Mouse (Mus musculus): ENCODE results near the gene Pdcl.

Pdcl gene

DNA sequence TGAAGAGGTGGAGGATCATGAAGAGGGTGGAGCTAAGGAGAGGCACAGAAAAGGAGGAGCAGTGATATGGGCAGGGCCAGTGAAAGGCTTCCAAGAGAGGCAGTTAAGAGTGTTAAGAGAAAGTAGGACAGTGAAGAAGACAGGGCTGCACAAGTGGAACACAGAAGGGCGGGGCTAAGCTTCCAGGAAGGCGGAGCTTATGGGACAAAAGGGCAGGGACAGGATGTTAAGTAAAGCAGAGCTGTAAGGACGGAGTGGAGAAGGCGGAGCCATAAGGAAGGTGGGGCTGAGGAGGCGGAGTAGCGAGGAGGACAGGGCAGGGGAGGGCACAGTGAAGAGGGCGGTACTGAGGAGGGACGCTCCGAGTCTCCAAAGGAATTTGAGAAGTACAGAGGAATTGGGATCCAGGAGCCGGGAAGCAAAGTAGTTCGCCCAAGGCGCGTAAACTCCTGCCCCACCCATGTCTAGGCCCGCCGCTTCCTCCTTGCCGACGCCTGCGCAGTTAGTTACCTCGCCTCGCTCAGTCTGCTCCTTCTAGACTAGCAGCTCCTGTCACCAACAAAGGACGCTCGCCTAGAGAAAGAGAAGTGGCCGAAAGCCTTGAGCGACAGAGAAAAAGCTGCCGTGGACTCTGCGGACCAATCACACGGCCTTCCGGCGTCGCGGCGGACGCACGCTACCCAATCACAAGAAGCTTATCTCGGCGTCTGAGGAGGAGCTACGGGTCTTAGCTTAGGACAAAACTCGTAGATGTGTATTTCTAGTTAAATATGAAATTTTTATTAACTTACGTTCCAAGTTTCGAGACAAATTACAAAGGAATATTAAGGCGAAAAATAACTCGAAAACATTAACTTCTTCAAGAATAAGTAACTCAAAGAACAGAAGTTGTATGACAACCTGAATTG lies at the start of gene Pdcl:
Gene Pdcl, minus strand, starts transcription at position 700 of the 908 bp plus-strand sequence.
- DNase-seq (ENCODE audit: low read depth, low spot score), result peak; percentile 92

GRCm38 (mm10) chr2:37395539-37395938 lies 36.4 kb upstream of the Pdcl start:
- no peak for DNase-seq (ENCODE audit: low read depth, low spot score)

- no peak for DNase-seq (ENCODE audit: low read depth, low spot score)
Observed at GRCm38 (mm10) chr2:37382921-37383320, 23.8 kb upstream of the Pdcl start.

DNA sequence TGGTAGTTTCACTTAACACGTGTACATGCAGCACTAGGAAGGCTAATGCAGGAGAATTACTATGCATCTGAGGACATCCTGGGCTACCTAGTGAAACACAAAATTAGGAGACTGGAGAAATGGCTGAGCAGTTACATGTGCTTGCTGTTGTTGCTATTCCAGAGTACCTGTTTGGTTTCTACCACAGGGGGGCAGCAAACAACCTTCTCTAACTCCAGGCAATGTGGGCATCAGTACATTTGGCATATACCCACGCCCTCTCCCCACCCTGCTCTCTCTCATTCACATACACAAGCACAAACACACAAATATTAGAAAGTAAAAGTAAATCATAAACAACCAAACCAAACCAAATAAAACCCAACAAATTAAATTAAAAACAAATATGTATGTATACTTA lies 21.1 kb upstream of the Pdcl start:
- DNase-seq (ENCODE audit: low read depth, low spot score), result peak; percentile 56

DNA sequence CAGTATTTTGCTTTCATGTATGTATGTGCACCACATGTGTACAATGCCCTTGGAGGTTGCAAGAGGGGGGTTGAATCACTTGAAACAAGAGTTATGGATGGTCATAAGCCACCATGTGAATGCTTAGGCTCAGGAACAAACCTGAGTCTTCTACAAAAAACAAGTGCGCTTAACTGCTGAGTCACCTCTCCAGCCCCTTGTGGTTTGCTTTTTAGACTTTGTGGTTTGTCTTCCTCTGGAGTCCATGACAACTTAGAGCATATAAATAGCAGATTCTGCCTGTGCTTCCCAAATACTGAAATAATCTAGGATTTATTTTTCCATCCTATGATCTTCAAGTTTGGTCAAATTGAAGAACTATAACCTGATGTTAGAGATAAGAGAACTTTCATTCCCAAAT lies 16.9 kb upstream of the Pdcl start:
- DNase-seq (ENCODE audit: low read depth, low spot score), result no peak

DNA sequence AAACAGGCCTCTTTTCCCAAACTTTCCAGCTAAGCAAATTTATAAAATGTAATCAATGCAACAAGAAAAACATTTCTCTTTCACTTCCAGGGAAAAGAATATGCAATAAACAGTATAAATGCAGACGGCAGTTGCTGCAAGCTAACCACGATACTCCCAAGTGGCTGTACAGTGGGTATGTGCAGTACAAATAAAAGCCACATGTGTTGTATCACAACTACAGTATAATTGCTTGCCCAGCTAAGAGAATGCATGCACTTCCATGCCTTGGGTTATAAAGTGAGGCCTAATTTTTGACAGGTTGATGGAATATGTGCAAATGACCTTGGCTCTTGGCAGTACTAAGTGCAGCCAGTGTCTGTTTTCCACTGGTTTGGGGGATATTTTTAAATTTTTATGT lies 11.5 kb upstream of the Pdcl start:
- no peak for DNase-seq (ENCODE audit: low read depth, low spot score)

GRCm38 (mm10) chr2:37359908-37360307 lies 776 bp upstream of the Pdcl start:
- no peak for DNase-seq (ENCODE audit: low read depth, low spot score)

- DNase-seq (ENCODE audit: low read depth, low spot score), result no peak
Observed at GRCm38 (mm10) chr2:37355571-37355970, 3.6 kb downstream of the Pdcl start.

DNA sequence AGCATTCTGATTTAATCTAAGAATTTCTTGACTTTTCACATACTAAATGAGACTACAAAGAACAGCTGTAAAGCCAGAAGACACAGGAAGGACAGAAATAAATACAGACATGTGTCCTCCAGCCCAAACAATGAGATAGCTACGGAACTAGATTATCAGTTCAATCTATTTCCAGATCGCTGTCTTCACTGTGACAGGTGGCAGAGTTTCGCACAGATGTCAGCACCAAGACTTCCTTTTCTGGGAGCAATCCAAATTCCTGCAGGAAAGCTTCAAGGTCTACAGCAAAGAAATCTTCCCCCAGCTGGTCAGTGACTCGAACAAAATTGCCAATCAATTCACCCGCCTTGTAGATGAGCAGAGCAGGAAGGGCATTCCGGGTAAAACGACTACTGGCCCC lies 7.5 kb downstream of the Pdcl start:
- no peak for DNase-seq (ENCODE audit: low read depth, low spot score)

GRCm38 (mm10) chr2:37338497-37339187 lies 20.5 kb downstream of the Pdcl start:
- DNase-seq (ENCODE audit: low read depth, low spot score), result peak; percentile 43

DNA sequence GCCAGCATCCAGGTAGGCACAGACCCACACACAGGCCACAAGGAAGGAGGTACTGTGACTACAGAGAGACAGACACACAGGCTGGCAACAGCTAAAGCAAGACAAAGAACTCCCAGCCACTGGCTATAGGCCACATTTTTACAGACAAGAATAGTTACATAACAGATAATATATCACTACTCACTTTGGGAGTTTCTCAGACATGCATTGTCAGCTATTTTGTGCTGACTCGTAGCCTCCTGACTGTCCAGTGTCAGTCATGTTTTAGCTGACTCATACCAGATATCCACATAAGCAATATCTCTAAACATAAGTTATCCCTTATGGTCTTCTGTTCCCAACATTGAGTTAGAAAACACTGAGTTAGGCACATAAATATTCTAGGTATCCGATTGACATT lies 25.8 kb downstream of the Pdcl start:
- no peak for DNase-seq (ENCODE audit: low read depth, low spot score)

- DNase-seq (ENCODE audit: low read depth, low spot score), result no peak
Observed at GRCm38 (mm10) chr2:37326215-37326614, 32.9 kb downstream of the Pdcl start, which contains the start of gene Olfr368. Olfr368 (plus strand) TSS chr2:37326515.
